Mouse (Mus musculus) midbrain, embryonic 15.5 days (tissue): ENCODE data around the gene Serpinf2. TPM values are rescaled to one million over a fixed set of nuclear protein-coding genes. Genes with fewer than 3 reads are reported as not detected.

Source experiments
- ATAC-seq: fragments of 200-750 bp; cut with Nextera tagmentation; replicated peaks from 2 replicates; pipeline ENCODE4 v1.8.0; 2017; ENCODE audit warnings: moderate TSS enrichment
- H3K27ac ChIP-seq: fragments of 300-500 bp; sonication (generic); 2 replicates; pipeline ENCODE4 v1.5.1; 2015; ENCODE audit warnings: mild to moderate bottlenecking, inconsistent platforms
- H3K27me3 ChIP-seq: fragments of 300-500 bp; sonication (generic); replicated peaks from 2 replicates; pipeline ENCODE4 v1.6.1; 2015; ENCODE audit warnings: inconsistent platforms
- H3K36me3 ChIP-seq: fragments of 300-500 bp; sonication (generic); replicated peaks from 2 replicates; pipeline ENCODE4 v1.6.1; 2015; ENCODE audit warnings: inconsistent platforms
- H3K4me1 ChIP-seq: fragments of 300-500 bp; sonication (generic); 2 replicates; pipeline ENCODE4 v1.6.1; 2015; ENCODE audit warnings: inconsistent platforms
- H3K4me2 ChIP-seq: fragments of 300-500 bp; sonication (generic); 2 replicates; pipeline ENCODE4 v1.6.1; 2015; ENCODE audit warnings: inconsistent platforms, mild to moderate bottlenecking, moderate library complexity
- H3K4me3 ChIP-seq: fragments of 300-500 bp; sonication (generic); 2 replicates; pipeline ENCODE4 v1.5.1; 2015; ENCODE audit warnings: mild to moderate bottlenecking, inconsistent platforms
- H3K9ac ChIP-seq: fragments of 300-500 bp; sonication (generic); 2 replicates; pipeline ENCODE4 v1.6.1; 2015; ENCODE audit warnings: mild to moderate bottlenecking, inconsistent platforms
- H3K9me3 ChIP-seq: fragments of 300-500 bp; sonication (generic); 2 replicates; pipeline ENCODE4 v1.6.1; 2016; ENCODE audit warnings: inconsistent platforms
- WGBS: fragments of 180-500 bp; shearing (Covaris S2); methylation state at CpG from one replicate; pipeline ENCODE4 v1.1.7; 2015; ENCODE audit warnings: mixed read lengths; 5-methylcytosine and 5-hydroxymethylcytosine counted together
- polyA plus RNA-seq: library from polyadenylated mRNA; unstranded; fragments of >200 nt; fragmentation: Nextera tagmentation; extraction: Ambion mirVana; gene quantifications from 2 replicates; pipeline ENCODE4 v1.2.1, GENCODE M21; 2015

Serpinf2 gene
- polyA plus RNA-seq, 1 experiment from 2014 or later: not detected

GRCm38 (mm10) chr11:75443711-75444110 lies 4.3 kb upstream of the Serpinf2 start:
- no peak for ATAC-seq
- WGBS: 54% methylated on average over 8 of the region's 8 CpGs
- Histone ChIP-seq H3K9me3 (no peaks in the 10 kb centered on the region), H3K9ac (no peak overlapping the region), H3K4me3 (no peak overlapping the region), H3K27me3 (no peaks in the 10 kb centered on the region), H3K4me1 (no peaks in the 10 kb centered on the region), H3K4me2 (no peak overlapping the region), H3K27ac (no peak overlapping the region), H3K36me3 (peaks cover 23% of the 10 kb centered on the region; the same call in 1 of the 2 replicates)

GRCm38 (mm10) chr11:75441601-75442000 lies 2.2 kb upstream of the Serpinf2 start:
- Histone ChIP-seq H3K4me1 (no peaks in the 10 kb centered on the region), H3K36me3 (0 out of 2 replicates have a peak, but pooled peaks cover 9% of the 10 kb centered on the region), H3K27ac (no peak overlapping the region), H3K9me3 (no peaks in the 10 kb centered on the region), H3K4me3 (no peak overlapping the region), H3K9ac (no peak overlapping the region), H3K27me3 (no peaks in the 10 kb centered on the region), H3K4me2 (no peak overlapping the region)
- 64% methylated on average over 16 of the region's 16 CpGs for WGBS
- ATAC-seq: no peak

DNA sequence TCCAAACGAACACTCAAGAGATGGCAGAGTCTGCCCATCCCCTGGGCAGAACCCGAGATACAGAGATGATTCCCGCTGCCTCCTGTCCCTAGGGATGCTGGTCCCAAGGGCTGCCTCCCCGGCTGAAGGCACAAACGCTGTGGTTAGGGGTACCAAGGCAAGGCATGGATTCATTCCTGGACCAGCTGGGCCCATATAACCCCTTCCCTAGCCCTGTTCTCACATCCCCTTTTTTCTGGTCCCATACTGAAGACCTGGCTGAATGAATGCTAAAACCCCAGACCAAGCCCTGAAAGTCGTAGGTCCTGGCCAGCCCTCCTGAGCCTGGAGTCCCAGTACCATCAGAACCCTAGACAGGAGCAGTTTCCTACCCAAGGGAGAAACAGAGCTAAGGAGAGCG lies 1.6 kb upstream of the Serpinf2 start:
- Histone ChIP-seq H3K27me3 (no peaks in the 10 kb centered on the region), H3K4me2 (no peak overlapping the region), H3K27ac (no peak overlapping the region), H3K36me3 (0 out of 2 replicates have a peak, but pooled peaks cover 9% of the 10 kb centered on the region), H3K4me3 (no peak overlapping the region), H3K9ac (no peak overlapping the region), H3K4me1 (no peaks in the 10 kb centered on the region), H3K9me3 (no peaks in the 10 kb centered on the region)
- ATAC-seq: no peak
- 87% methylated on average over 7 of the region's 7 CpGs for WGBS

GRCm38 (mm10) chr11:75439951-75440350 lies 560 bp upstream of the Serpinf2 start:
- Histone ChIP-seq H3K27ac (no peak overlapping the region), H3K27me3 (no peaks in the 10 kb centered on the region), H3K9me3 (no peaks in the 10 kb centered on the region), H3K9ac (no peak overlapping the region), H3K36me3 (0 out of 2 replicates have a peak, but pooled peaks cover 5% of the 10 kb centered on the region), H3K4me3 (no peak overlapping the region), H3K4me2 (no peak overlapping the region), H3K4me1 (no peaks in the 10 kb centered on the region)
- no peak for ATAC-seq
- WGBS: 94% methylated on average over 3 of the region's 3 CpGs

- Histone ChIP-seq H3K4me3 (no peak overlapping the region), H3K36me3 (0 out of 2 replicates have a peak, but pooled peaks cover 5% of the 10 kb centered on the region), H3K4me1 (no peaks in the 10 kb centered on the region), H3K9ac (no peak overlapping the region), H3K27ac (no peak overlapping the region), H3K4me2 (no peak overlapping the region), H3K27me3 (no peaks in the 10 kb centered on the region), H3K9me3 (no peaks in the 10 kb centered on the region)
- WGBS: 89% methylated on average over 3 of the region's 3 CpGs
- ATAC-seq: no peak
Observed at GRCm38 (mm10) chr11:75438804-75439203, 587 bp downstream of the Serpinf2 start.

DNA sequence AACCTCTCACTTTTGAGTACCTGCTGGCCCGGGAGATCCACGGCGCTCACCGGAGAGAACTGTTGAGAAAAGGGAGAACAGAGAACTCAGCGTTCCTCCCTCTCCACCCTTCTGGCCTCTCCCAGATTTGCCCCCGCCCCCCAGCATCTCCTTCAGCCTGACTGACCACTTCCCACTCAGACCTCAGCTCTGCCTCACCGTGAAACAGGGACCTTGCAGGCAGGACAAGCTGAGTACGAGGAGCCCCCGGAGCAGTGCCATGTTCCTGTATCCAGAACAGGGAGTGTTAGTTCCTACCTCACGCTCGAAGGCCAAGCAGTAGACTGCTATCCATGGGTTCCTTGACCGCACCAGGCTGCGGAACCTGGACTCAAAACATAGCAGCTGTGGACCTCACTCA lies 1.2 kb downstream of the Serpinf2 start:
- no peak overlapping the region for H3K4me2 ChIP-seq
- ATAC-seq: no peak

GRCm38 (mm10) chr11:75434138-75434537 lies 5.3 kb downstream of the Serpinf2 start:
- 88% methylated on average over 5 of the region's 5 CpGs for WGBS
- no peaks in the 10 kb centered on the region for H3K36me3 ChIP-seq
- no peak overlapping the region for H3K4me3 ChIP-seq
- no peaks in the 10 kb centered on the region for H3K27me3 ChIP-seq
- no peaks in the 10 kb centered on the region for H3K9me3 ChIP-seq
- no peaks in the 10 kb centered on the region for H3K4me1 ChIP-seq
- ATAC-seq: no peak
- H3K9ac ChIP-seq: no peak overlapping the region
- H3K4me2 ChIP-seq: no peak overlapping the region
- no peak overlapping the region for H3K27ac ChIP-seq

More for the DNA sequence above, 1.2 kb downstream of the Serpinf2 start:
- WGBS: 89% methylated on average over 13 of the region's 13 CpGs
- Histone ChIP-seq H3K9me3 (no peaks in the 10 kb centered on the region), H3K36me3 (0 out of 2 replicates have a peak, but pooled peaks cover 5% of the 10 kb centered on the region), H3K9ac (no peak overlapping the region), H3K27me3 (no peaks in the 10 kb centered on the region), H3K4me1 (no peaks in the 10 kb centered on the region), H3K27ac (no peak overlapping the region), H3K4me3 (no peak overlapping the region)

GRCm38 (mm10) chr11:75431307-75431706 lies 8.1 kb downstream of the Serpinf2 start:
- no peaks in the 10 kb centered on the region for H3K27me3 ChIP-seq
- H3K4me3 ChIP-seq: no peak overlapping the region
- H3K9ac ChIP-seq: no peak overlapping the region
- no peaks in the 10 kb centered on the region for H3K36me3 ChIP-seq
- no peaks in the 10 kb centered on the region for H3K9me3 ChIP-seq
- ATAC-seq: no peak
- no peak overlapping the region for H3K27ac ChIP-seq
- H3K4me2 ChIP-seq: no peak overlapping the region
- WGBS: 72% methylated on average over 11 of the region's 11 CpGs
- no peaks in the 10 kb centered on the region for H3K4me1 ChIP-seq

DNA sequence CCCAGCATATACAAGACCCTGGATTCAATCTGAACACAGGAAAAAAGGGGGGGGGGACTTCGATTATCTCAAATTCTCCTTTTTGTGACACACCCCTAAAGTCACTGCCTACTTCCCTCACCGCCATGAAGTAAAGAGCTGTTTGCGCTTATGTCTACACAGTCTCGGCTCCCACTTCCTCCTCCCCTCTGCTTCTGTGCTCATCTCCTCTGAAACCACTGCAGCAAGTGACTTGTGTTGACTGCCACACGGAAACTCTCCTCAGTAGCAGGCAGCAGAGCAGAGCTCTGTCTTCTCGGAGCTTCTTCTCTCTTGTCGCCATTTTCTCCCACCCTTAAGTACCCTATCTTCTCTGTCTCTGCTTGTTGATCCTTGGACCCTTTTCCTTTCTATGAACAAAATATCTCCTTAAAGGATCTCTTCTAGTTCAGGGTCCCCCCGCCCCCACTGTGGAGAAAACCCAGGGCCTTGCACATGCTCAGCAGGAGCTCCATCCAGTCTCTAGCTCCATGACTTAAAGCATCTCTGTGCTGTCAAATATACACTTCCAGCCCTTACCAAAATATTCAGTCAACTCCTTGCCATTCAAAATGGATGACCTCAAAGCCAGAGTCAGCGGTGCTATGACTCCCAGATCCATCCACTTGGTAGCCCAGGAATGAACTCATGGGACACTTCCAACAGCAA lies 10.2 kb downstream of the Serpinf2 start:
- no peaks in the 10 kb centered on the region for H3K9me3 ChIP-seq
- ATAC-seq: no peak
- no peaks in the 10 kb centered on the region for H3K4me1 ChIP-seq
- H3K9ac ChIP-seq: no peak overlapping the region
- H3K27me3 ChIP-seq: no peaks in the 10 kb centered on the region
- no peak overlapping the region for H3K27ac ChIP-seq
- H3K4me2 ChIP-seq: no peak overlapping the region
- no peak overlapping the region for H3K4me3 ChIP-seq
- H3K36me3 ChIP-seq: no peaks in the 10 kb centered on the region
- WGBS: 85% methylated on average over 9 of the region's 9 CpGs

GRCm38 (mm10) chr11:75424459-75424858 lies 14.9 kb downstream of the Serpinf2 start:
- Histone ChIP-seq H3K27ac (no peak overlapping the region), H3K9ac (no peak overlapping the region), H3K36me3 (no peaks in the 10 kb centered on the region), H3K4me2 (no peak overlapping the region), H3K4me1 (no peaks in the 10 kb centered on the region), H3K4me3 (no peak overlapping the region), H3K9me3 (no peaks in the 10 kb centered on the region), H3K27me3 (no peaks in the 10 kb centered on the region)
- WGBS: 86% methylated on average over 3 of the region's 3 CpGs
- no peak for ATAC-seq

DNA sequence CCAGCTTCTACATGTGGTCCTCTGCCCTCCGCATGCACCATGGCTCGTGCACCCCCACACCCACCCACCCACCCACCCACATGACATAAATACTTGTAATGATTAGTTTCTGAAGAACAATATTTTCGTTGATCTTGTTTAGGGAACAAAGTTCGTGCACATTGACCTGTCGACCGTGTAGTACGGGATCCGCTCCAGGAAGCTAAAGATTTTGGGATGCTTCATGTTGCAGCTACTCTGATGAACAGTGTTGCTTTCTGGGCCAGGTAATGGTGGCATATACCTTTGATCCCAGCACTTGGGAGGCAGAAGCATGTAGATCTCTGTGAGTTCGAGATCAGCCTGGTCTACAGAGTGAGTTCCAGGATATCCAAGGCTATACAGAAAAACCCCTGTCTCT lies 15.4 kb downstream of the Serpinf2 start:
- Histone ChIP-seq H3K27me3 (no peaks in the 10 kb centered on the region), H3K9me3 (no peaks in the 10 kb centered on the region), H3K4me2 (no peak overlapping the region), H3K36me3 (no peaks in the 10 kb centered on the region), H3K4me1 (no peaks in the 10 kb centered on the region), H3K9ac (no peak overlapping the region), H3K4me3 (no peak overlapping the region), H3K27ac (no peak overlapping the region)
- 91% methylated on average over 9 of the region's 9 CpGs for WGBS
- ATAC-seq: no peak

- H3K9me3 ChIP-seq: no peaks in the 10 kb centered on the region
- no peak overlapping the region for H3K9ac ChIP-seq
- ATAC-seq: no peak
- H3K27ac ChIP-seq: no peak overlapping the region
- H3K4me3 ChIP-seq: no peak overlapping the region
- no peaks in the 10 kb centered on the region for H3K4me1 ChIP-seq
- WGBS: 88% methylated on average over 3 of the region's 3 CpGs
- H3K27me3 ChIP-seq: no peaks in the 10 kb centered on the region
- no peak overlapping the region for H3K4me2 ChIP-seq
- H3K36me3 ChIP-seq: no peaks in the 10 kb centered on the region
Observed at GRCm38 (mm10) chr11:75423091-75423490, 16.3 kb downstream of the Serpinf2 start.
